Mouse (Mus musculus) c-Kit-negative CD71-positive TER-119-positive erythroid progenitor cells, embryonic 14.5 days (primary cell): ENCODE measurements around the gene Ppm1m.

Experiments
- DNase-seq: peaks from one replicate; pipeline ENCODE4 v3.0.0-alpha.2; 2013; ENCODE audit warnings: low read depth, low spot score

The Ppm1m gene

DNA sequence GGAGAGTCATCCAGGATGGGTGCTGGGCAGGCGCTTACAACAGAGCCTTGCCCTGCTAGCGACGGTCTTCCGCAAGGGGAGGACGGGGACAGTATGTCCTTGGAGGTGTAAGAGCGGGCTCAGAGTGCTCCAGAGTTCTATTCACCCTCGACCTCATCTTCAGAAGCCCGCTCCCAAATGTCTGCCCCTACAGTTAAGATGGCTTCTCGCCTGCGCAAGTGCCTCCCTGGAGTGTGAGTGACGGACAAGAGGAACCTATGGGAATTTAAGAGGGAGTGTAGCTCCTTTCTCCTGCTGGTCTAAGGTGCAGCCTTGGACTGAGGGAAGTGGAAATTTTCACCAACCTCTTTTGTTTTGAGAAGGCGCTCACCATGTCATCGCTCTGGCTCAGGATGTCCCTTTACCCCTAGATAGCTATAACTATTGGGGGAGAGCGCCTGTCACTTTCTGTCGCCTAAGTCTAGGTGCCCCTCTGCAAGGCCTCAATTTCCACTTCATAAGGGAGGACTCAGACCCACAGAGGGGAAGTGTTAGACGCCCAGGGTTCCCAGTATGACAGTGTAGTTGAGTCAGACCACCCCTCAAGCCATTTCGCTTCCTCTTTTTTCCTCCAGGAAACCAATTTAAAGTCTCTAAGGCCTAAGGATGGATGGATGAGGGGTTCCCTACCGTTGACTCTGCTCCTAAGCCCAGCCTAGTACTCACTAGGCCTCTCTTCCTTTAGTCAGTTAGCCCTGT, at the start of gene Ppm1m:
TSS of gene Ppm1m (minus strand) at position 212 of the 738 bp plus-strand sequence.
- DNase-seq, result no peak

DNA sequence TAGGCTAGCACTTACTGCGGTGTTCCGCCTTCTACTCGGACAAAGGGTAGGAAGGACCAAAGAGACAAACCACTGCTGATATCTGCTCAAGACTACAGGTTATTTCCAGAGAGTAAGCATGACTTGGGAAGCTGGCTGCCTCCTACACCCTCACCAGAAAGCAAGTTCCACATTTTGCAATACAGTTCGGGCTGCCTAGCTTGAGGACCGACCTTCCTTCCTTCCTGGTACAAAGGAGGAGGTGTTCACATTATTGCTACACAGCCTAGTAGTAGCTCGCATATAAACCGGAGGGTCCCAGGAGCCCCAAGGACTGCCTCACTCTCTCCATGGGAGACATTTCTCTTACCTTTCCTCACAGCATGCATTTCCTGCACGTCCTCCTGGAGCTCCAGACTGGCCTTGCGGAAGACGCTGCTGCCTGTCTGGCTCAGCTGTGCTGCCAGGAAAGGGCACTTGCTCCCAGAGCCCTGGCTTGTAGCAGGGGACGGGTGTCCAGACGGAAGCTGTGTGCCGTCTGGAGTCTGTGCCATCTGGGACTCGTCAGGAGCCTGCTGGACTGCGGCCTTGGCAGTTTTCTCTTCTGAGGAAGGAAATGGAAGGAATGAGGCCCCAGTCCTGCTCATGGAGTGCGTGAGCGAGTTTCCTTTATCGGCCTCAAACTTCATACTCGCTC, 43.4 kb upstream of the Ppm1m start:
- DNase-seq, result no peak

DNA sequence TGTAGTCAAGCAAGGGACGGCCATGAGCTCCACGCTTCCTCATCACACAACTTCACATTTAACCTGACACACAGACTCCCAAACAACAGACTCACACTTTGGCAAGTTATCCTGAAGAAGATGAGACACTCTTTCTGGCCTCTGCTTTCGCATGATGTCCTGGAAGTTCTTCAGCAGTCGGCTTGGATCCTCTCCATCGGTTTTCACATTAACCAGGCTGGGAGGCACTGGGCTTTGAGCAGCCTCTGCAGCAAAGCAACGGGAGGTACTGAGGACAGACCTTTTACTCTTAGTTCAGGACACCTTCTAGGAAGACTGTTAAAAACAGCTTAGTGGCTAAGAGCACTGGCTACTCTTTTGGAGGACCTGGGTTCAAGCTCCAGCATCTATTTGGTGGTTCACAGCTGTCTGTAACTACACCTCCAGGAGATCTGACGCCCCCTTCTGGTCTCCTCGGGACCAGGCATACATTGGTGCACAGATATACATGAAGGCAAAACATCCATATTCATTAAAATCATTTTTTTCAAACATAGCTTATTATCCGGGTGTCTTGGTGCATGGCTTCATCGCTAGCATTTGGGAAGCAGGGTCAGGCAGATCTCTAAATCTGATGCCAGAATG, 42.1 kb upstream of the Ppm1m start:
- no peak for DNase-seq

DNA sequence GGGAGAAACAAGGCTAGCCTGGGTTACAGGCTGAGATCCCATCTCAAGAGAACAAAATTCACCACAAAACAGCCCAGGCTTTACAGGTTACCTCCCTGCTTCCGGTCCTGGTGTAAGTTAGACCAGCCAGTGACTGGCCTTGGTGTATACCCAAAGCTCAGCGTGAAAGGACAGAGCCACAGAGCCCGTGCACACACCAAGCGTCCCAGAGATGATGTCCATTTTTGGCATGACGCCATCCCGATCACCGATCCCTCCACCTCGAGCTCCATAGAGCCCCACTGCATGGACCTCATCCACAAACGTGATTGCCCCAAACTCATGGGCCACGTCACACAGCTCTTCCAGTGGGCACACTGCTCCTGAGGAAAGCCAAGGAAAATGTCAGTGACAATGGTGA, 38.3 kb upstream of the Ppm1m start:
- DNase-seq, result no peak

DNA sequence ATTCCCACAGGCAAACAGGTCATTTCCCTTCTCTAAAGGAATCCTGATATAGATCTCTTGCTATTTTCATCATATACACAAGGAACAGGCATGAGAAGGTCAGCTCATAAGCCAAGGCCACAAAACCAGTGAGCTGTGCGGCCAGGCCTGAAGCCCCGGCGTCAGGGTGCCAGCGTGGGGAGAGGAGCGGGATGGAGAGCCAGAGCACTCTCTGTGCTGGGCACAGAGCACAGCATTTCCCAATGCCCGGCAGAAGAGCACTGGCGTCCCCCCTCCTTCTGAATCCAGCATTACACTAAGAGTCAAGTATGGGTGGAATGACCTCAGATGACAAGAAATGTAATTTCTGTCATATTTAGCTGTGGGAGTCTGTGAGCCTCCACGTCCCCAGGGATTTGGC, 37.9 kb upstream of the Ppm1m start:
- no peak for DNase-seq

DNA sequence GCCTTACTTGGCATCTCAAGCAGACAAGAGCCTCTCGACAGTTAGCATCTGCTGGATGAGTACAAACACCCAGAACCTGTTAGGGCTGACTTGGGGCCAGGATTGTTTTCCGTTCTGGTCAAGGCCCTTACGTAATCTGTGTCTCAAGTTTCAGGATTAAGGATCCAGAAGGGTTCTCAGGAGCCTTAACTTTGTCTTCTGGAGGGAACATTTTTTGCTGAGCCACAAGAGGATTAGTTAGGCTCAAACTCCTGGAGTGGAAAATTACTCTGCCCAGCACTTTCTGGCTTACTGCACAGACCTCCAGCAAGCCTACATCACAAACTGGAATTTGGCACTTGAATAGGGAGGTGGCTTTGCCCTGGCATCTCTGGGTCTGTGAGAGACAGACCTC, 37.3 kb upstream of the Ppm1m start:
- no peak for DNase-seq

DNA sequence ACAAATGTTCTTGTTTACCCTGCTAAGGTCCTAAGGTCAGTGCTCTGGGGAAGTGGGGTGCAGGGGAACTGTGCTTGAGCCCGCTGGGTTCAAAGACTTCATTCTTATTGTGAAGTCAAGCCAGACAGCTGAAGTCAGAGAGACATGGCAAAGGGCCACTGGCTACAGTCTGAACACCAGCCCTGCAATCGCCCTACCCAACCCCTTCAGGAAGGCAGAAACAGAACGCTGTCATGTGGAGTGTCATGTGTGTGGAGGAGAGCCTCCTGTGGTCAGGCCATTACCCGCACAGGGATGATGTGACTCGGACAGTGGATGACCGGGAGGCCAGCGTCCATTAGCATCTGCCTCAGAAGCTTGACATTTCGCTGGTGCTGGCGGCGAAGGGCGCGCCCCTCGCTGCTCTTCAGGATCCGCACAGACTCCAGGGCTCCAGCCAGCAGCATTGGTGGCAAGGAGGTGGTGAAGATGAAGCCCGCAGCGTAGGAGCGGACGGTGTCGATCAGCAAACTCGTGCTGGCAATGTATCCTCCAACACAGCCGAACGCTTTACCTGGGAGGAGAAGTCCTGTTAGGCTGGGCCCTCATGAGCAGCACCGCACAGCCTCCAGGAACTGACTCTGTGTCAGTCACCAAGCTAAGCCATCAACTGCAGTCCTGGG, 36.7 kb upstream of the Ppm1m start:
- DNase-seq, result no peak

DNA sequence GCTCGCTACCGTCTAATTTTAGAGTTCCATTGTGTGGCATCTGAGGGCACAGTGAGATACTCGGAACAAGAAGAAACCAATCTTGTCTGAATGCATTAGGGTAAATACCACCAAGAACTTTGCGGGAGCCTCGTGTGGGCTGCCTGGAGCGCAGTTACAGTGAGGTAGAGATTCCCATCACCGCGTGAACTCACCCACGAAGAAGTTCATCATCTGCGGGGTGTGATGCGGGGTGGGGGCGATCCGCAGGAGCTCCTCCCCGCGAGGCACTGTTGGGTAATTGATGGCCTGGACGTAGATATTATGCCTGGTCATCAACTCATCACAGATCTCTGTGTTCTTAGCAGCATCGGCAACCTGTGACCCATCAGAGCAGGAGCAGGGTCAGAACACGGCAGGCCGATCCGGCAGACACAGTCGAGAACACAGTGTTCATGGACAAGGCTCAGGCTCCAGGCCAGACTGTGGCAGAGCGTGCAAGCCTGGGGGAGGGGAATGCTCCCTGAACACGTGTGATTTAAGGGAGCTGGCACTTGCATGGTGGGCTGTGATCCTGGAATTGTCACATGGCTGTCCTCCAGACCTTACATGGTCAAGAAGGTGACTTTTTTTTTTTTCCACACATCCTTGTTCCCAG, 35.8 kb upstream of the Ppm1m start:
- DNase-seq, result no peak

DNA sequence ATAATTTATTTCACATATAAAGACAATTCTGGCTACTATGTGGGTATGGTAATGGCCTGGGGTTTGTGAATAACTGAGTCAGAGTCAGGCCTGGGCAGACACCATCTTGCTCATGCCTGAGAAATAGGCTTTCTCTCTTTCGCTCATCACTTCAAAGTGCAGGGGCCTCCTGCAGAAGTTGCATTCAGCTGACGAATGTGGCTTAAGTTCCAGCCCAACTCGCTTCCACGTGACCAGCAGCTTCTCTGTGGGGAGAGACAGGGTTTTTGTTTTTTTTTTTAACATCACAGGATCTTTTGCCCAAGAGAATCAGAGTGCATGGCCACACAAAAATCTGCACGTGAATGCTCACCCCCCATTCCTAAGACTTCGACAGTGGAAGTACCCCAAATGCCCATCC, 34.4 kb upstream of the Ppm1m start:
- no peak for DNase-seq

DNA sequence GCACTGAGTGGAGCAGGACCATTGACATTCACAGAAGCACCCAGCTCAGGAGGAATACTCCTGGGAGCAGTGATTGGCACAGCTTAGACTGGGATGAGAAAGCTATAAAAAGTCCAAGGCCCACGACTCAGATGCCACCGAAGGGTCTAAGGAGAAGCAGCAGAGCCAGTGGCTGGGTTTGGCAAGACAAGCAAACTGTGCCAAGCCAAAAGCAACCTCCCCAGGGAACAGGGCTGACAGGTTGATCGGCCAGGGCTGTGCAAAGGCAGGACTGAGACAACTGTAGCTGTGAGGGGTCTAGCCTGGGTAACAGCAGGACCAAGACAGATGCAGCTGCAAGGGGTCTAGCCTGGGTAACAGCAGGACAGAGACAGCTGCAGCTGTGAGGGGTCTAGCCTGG, 33.4 kb upstream of the Ppm1m start:
- no peak for DNase-seq

DNA sequence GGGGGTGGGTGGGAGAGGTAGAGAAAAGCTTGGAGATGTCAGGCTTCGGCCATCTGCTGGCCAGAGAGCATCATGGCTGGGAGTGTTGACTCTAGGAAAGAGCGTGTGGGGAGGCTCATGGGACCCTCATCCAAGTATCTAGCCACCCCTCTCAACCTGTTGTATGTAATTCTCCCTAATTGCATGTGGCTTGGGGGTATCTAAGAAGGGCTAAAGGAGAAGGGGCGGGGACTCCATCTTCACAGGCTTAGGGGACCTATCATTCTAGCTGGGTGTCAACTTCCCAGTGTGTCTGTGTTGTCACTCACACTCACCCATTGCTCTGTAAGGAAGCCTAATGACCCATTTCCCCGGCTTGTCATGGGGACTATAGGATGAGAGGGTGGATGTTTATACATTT, 32.3 kb upstream of the Ppm1m start:
- no peak for DNase-seq

DNA sequence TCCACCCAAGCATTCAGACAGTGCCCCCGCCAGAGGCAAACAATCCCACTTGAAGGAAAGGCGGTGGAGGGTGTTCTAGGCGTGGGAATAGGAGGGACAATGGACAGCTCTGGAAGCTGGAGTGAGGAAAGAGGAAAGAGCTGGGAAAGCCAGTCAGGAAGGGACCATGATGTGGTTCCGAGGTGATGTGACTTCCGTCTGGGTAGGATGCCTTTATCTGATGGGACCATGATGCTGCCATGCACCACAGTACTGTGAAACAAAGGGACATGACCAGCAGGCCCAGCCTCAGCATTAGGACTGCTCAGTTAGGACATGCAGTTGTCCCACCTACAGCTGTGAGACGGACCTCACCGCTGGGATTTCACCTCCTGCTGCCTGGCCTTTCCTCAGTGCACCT, 31.7 kb upstream of the Ppm1m start:
- DNase-seq, result no peak

DNA sequence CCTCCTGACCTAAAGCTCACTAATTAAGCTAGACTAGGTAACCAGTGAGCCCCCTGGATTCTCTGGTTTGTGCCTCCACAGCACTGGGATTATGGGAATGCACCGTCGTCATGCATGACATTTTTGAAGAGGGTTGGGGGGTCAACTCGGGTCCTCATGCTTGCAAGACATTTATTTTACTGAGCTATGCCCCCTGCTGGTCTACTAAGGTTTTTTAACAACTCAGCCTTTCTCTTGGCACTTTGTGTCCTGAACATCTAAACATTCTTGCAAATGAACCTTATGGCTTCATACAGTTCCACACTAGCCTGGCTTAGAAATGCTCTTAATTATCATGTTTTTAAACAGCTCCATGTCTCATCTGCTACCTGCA, 31.2 kb upstream of the Ppm1m start:
- DNase-seq, result no peak

DNA sequence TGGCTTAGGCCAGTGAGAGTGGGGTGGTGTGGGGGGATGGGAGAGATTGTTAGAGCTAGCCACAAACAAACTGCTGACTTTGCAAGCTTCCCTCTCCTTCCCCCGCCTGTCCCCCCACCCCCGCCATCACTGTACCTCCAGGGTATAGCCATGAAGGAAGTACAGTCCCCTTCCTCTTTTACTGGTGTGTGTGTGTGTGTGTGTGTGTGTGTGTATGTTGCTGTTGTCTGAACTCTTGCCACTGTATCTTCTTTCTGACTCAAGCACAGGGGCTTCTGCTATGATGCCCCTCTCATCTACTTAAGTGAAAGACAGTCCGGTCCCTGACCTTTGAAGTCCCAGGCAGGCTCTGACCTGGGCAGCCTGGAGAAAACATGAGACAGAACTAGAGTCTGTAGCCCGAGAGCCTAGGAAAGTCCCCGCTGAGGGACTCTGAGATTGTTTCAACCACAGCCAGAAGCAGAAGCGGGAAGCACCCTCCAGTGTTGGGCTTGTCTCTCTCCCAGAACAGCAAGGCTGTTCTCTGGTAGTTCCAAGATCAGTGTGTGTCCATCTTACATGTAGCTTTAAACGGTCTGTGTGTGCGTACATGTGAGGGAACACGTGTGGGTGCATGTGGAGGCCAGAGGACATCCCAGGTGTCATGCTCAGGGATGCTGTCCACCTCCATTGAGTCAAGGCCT, 30.6 kb upstream of the Ppm1m start:
- no peak for DNase-seq

DNA sequence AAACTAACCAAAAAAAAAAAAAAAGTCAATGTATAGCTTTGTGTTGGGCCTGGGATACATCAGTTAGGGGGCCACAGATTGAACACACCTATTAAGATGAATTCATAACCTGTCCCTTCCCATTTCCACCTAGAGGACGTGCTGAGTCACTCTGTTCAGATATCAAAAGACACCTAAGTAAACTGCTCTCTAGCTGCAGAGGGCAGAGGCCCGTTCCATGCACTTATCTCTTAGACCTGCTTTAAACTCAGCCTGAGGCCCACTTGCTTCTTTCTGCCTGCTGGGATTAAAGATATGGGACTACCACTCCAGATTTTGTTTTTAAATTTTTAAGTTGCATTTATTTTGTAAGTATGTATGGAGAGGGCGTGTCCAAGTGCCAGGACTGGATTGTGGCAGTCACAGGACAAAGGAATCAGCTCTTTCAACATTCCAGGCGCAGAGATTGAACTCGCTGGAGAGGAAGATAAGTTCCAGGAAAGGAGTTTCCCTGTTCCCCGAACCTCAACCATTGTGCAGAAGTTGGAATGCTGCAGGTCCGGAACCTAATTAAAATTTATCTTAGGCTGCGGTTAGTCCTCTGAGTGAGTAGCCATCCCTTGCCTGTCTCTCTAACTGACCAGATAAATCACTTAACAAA, 28.4 kb upstream of the Ppm1m start:
- DNase-seq, result no peak

DNA sequence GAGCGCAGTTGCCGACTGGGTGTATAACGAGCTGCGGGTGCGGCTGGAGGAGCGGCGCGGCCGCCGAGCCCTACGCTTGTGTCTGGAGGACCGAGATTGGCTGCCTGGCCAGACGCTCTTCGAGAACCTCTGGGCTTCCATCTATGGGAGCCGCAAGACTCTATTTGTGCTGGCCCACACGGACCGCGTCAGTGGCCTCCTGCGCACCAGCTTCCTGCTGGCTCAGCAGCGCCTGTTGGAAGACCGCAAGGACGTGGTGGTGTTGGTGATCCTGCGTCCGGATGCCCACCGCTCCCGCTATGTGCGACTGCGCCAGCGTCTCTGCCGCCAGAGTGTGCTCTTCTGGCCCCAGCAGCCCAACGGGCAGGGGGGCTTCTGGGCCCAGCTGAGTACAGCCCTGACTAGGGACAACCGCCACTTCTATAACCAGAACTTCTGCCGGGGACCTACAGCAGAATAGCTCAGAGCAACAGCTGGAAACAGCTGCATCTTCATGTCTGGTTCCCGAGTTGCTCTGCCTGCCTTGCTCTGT, 26.7 kb upstream of the Ppm1m start:
- no peak for DNase-seq

DNA sequence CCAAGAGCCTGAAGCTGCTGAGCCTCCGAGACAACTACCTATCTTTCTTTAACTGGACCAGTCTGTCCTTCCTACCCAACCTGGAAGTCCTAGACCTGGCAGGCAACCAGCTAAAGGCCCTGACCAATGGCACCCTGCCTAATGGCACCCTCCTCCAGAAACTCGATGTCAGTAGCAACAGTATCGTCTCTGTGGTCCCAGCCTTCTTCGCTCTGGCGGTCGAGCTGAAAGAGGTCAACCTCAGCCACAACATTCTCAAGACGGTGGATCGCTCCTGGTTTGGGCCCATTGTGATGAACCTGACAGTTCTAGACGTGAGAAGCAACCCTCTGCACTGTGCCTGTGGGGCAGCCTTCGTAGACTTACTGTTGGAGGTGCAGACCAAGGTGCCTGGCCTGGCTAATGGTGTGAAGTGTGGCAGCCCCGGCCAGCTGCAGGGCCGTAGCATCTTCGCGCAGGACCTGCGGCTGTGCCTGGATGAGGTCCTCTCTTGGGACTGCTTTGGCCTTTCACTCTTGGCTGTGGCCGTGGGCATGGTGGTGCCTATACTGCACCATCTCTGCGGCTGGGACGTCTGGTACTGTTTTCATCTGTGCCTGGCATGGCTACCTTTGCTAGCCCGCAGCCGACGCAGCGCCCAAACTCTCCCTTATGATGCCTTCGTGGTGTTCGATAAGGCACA, 26.1 kb upstream of the Ppm1m start:
- no peak for DNase-seq

DNA sequence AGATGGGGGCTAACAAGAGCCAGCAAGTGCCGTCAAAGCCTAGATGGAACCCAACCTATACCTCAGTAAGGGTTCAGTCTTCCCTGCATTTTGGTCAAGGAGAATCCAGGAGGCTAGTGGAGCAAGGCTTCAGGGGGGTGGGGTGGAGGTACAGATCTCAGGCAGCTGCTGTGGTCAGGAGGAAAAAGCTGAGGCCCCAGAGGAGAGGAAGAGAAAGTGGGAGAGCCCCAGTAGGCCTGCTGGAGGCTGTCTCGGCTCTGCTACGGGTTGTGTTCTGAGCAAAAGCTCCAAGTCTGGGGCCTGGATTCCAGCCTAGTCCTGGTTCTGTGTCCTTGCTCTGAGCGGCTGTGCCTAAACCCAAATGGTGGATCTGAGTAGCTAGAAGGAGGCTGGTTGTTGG, 23.4 kb upstream of the Ppm1m start:
- DNase-seq, result no peak

DNA sequence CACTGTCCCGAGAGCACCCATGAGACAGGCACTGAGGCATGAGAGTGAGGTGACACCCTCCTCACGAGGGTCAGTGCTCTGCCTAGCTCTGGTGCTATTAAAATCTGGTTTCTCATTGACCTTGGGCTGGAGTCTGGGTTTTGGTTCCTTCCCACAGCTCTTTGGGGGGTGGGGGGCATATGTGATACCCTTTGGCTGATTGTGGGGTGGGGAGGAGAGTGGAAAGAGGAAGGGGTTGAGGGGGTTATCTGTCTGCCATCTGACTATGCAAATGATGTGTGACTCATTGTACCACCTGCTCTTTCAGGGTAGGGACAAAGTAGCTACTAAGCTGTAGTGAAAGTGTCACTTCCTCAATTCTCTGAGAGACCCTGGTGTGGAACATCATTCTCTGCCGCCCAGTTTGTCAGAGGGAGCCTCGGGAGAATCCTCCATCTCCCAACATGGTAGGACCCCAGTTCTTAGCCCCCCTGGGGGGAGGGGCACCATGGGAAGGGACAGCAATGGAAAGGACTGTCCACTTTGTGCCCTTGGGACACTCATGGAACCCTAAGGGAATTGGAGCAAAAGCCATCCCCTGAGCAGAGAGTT, 22.8 kb upstream of the Ppm1m start, which contains the start of gene Tlr9:
TSS of gene Tlr9 (plus strand) at position 338 of the 591 bp plus-strand sequence.
- DNase-seq, result no peak
